Mouse (Mus musculus): ENCODE measurements around the gene Eng. TPM values are rescaled to one million over a fixed set of nuclear protein-coding genes. Genes with fewer than 3 reads are reported as not detected.

Gene Eng
- polyA plus RNA-seq, 1 experiment from 2014 or later: 32.8 TPM

- Histone ChIP-seq H3K4me3 (peak overlapping the region; percentile 71), H3K9me3 (no peaks in the 10 kb centered on the region), H3K9ac (no peak overlapping the region), H3K27me3 (replicated peaks) (no peaks in the 10 kb centered on the region), H3K27ac (no peak overlapping the region), H3K36me3 (replicated peaks) (no peaks in the 10 kb centered on the region), H3K4me1 (peaks cover 27% of the 10 kb centered on the region), H3K4me2 (peak overlapping the region; percentile 90)
- ATAC-seq (replicated peaks): peak; percentile 38
- 10% methylated on average over 25 of the region's 25 CpGs for WGBS
Observed at GRCm38 (mm10) chr2:32608141-32608777, 38.1 kb upstream of the Eng start.

GRCm38 (mm10) chr2:32608778-32609435, 37.5 kb upstream of the Eng start:
- no peak for ATAC-seq (replicated peaks)
- Histone ChIP-seq H3K4me1 (peaks cover 27% of the 10 kb centered on the region), H3K4me2 (peak overlapping the region; percentile 90), H3K27me3 (replicated peaks) (no peaks in the 10 kb centered on the region), H3K27ac (no peak overlapping the region), H3K9me3 (no peaks in the 10 kb centered on the region), H3K9ac (no peak overlapping the region), H3K4me3 (peak overlapping the region; percentile 71; the same call in 1 of the 2 replicates), H3K36me3 (replicated peaks) (no peaks in the 10 kb centered on the region)
- 47% methylated on average over 18 of the region's 18 CpGs for WGBS

DNA sequence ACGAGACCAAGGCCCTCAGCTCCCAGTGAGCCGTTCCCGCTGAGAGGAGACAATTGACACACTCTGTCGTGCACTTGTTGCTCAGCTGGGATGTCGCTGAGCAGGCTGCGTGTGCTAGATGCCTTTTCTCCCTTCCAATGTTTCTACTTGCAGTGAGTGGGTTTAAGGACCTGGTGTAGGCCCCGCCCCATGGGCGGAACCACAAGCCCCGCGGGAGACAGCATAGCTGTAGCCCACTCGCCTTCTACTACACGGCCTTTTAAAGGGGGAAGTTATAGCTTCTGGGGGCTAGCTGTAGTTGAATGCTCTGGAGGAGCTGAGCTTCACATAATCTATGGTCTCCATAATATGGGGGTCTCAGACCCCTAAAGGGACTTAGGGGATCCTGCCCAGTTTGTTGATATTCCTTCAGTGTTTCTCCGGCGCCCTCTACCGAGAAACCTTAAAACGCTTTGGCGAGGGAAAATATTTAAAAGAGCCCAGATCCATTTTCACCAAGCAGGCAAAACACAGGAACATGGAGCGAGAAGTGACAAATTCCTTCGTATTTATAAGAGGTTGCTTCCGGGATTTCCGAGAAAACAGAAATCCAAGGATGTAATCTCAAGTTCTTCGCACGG, 35.7 kb upstream of the Eng start:
- Histone ChIP-seq H3K27ac (no peak overlapping the region), H3K4me3 (peak overlapping the region; percentile 29), H3K4me2 (peak overlapping the region; percentile 44), H3K4me1 (peaks cover 27% of the 10 kb centered on the region), H3K36me3 (replicated peaks) (0 out of 2 replicates have a peak, but pooled peaks cover 4% of the 10 kb centered on the region), H3K27me3 (replicated peaks) (no peaks in the 10 kb centered on the region), H3K9ac (no peak overlapping the region), H3K9me3 (no peaks in the 10 kb centered on the region)
- WGBS: 17% methylated on average over 23 of the region's 23 CpGs
- no peak for ATAC-seq (replicated peaks)

- peaks cover 20% of the 10 kb centered on the region for H3K4me1 ChIP-seq
- H3K27ac ChIP-seq: no peak overlapping the region
- no peak overlapping the region for H3K4me2 ChIP-seq
- H3K36me3 ChIP-seq (replicated peaks): 0 out of 2 replicates have a peak, but pooled peaks cover 4% of the 10 kb centered on the region
- no peaks in the 10 kb centered on the region for H3K27me3 ChIP-seq (replicated peaks)
- no peak overlapping the region for H3K9ac ChIP-seq
- no peak overlapping the region for H3K4me3 ChIP-seq
- no peak for ATAC-seq (replicated peaks)
- H3K9me3 ChIP-seq: no peaks in the 10 kb centered on the region
- WGBS: 69% methylated on average over 26 of the region's 26 CpGs
Observed at GRCm38 (mm10) chr2:32612274-32612673, 34.1 kb upstream of the Eng start.

GRCm38 (mm10) chr2:32617109-32617508, 29.3 kb upstream of the Eng start:
- peaks cover 16% of the 10 kb centered on the region for H3K4me1 ChIP-seq
- no peak for ATAC-seq (replicated peaks)
- H3K27me3 ChIP-seq (replicated peaks): no peaks in the 10 kb centered on the region
- 94% methylated on average over 1 of the region's 1 CpGs for WGBS
- no peak overlapping the region for H3K4me2 ChIP-seq
- no peak overlapping the region for H3K9ac ChIP-seq
- no peak overlapping the region for H3K4me3 ChIP-seq
- H3K36me3 ChIP-seq (replicated peaks): 0 out of 2 replicates have a peak, but pooled peaks cover 4% of the 10 kb centered on the region
- no peak overlapping the region for H3K27ac ChIP-seq
- no peaks in the 10 kb centered on the region for H3K9me3 ChIP-seq

- peaks cover 16% of the 10 kb centered on the region for H3K4me1 ChIP-seq
- 0 out of 2 replicates have a peak, but pooled peaks cover 4% of the 10 kb centered on the region for H3K36me3 ChIP-seq (replicated peaks)
- H3K4me2 ChIP-seq: no peak overlapping the region
- ATAC-seq (replicated peaks): no peak
- no peaks in the 10 kb centered on the region for H3K27me3 ChIP-seq (replicated peaks)
- H3K9ac ChIP-seq: no peak overlapping the region
- WGBS: 95% methylated on average over 4 of the region's 4 CpGs
- no peak overlapping the region for H3K4me3 ChIP-seq
- no peaks in the 10 kb centered on the region for H3K9me3 ChIP-seq
- no peak overlapping the region for H3K27ac ChIP-seq
Observed at GRCm38 (mm10) chr2:32617601-32618000, 28.8 kb upstream of the Eng start.

GRCm38 (mm10) chr2:32618051-32618450, 28.3 kb upstream of the Eng start:
- WGBS: 44% methylated on average over 9 of the region's 9 CpGs
- H3K9me3 ChIP-seq: no peaks in the 10 kb centered on the region
- H3K27ac ChIP-seq: no peak overlapping the region
- peaks cover 16% of the 10 kb centered on the region for H3K4me1 ChIP-seq
- no peak overlapping the region for H3K4me3 ChIP-seq
- no peak overlapping the region for H3K9ac ChIP-seq
- ATAC-seq (replicated peaks): no peak
- 0 out of 2 replicates have a peak, but pooled peaks cover 4% of the 10 kb centered on the region for H3K36me3 ChIP-seq (replicated peaks)
- H3K4me2 ChIP-seq: no peak overlapping the region
- no peaks in the 10 kb centered on the region for H3K27me3 ChIP-seq (replicated peaks)

- Histone ChIP-seq H3K4me2 (no peak overlapping the region), H3K9me3 (no peaks in the 10 kb centered on the region), H3K36me3 (replicated peaks) (no peaks in the 10 kb centered on the region), H3K4me1 (peaks cover 30% of the 10 kb centered on the region), H3K27me3 (replicated peaks) (no peaks in the 10 kb centered on the region), H3K27ac (peak overlapping the region; percentile 21; the same call in 1 of the 2 replicates), H3K4me3 (no peak overlapping the region), H3K9ac (no peak overlapping the region)
- ATAC-seq (replicated peaks): no peak
- 44% methylated on average over 4 of the region's 4 CpGs for WGBS
Observed at GRCm38 (mm10) chr2:32620682-32621516, 25.5 kb upstream of the Eng start.

DNA sequence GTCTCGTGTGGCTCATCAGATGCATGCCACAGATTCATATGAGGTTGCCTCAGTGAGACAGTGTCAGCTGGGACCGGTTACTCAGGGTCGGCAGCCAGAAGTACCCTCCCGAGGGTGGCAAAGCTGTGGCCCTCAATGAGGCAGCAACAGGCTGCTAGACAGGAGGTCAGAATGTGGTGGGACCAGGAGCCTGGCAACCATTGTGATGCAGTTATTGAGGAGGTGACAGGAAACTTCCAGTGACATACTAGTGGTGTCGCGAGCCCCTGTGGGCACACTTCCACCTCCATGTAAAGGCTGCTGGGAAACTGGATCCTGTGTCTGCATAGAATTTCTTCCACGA, 24.9 kb upstream of the Eng start, which contains the start of gene Ak1:
Gene Ak1, plus strand, starts transcription at position 242 of the 343 bp plus-strand sequence.
- no peak within 1 kb of the TSS for H3K9ac ChIP-seq
- WGBS: 39% methylated on average over 7 of the region's 7 CpGs
- no peaks in the 10 kb centered on the region for H3K36me3 ChIP-seq (replicated peaks)
- peaks cover 36% of the 10 kb centered on the region for H3K4me1 ChIP-seq
- no peak within 1 kb of the TSS for H3K4me2 ChIP-seq
- no peak within 1 kb of the TSS for H3K4me3 ChIP-seq
- peak within 1 kb of the TSS; percentile 21; the same call in 1 of the 2 replicates for H3K27ac ChIP-seq
- no peaks in the 10 kb centered on the region for H3K27me3 ChIP-seq (replicated peaks)
- H3K9me3 ChIP-seq: no peaks in the 10 kb centered on the region
- ATAC-seq (replicated peaks): no peak

GRCm38 (mm10) chr2:32624111-32624748, 22.2 kb upstream of the Eng start:
- Histone ChIP-seq H3K4me3 (no peak overlapping the region), H3K9ac (no peak overlapping the region), H3K27ac (no peak overlapping the region), H3K27me3 (replicated peaks) (no peaks in the 10 kb centered on the region), H3K9me3 (no peaks in the 10 kb centered on the region), H3K36me3 (replicated peaks) (no peaks in the 10 kb centered on the region), H3K4me1 (peaks cover 58% of the 10 kb centered on the region), H3K4me2 (no peak overlapping the region)
- 77% methylated on average over 5 of the region's 5 CpGs for WGBS
- ATAC-seq (replicated peaks): no peak

DNA sequence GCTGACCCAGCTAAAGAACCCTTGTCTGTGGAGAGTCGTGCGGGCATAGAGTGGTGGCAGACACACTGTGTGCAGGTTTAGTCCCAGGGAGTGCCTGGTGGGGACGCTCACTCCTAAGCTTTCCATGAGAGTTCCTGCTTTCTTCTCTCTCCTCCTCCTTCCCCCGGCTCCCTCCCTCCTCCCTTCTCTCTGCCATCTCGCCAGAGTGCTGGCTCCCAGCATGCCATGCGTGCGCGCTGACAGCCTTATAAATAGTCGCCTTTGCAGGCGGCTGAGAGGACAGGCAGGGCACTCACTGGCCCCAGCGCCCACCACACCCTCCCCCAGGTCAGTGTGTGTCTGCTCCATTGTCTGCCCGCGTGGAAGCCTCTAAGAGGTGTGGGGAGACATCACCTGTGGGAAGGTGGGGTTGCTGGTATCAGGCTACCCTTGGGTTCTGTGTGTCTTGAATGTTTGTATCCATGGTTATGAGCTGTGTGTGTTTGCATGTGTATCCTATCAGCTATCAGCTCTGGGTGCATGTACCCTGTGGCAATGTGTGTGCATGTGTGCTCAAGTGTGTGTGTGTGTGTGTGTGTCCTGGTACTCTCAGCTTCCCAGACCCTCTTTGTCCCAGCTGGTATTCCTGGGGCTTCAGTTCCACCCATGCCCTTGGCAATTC, 21.1 kb upstream of the Eng start:
- no peaks in the 10 kb centered on the region for H3K9me3 ChIP-seq
- H3K36me3 ChIP-seq (replicated peaks): no peaks in the 10 kb centered on the region
- peak overlapping the region; percentile 43 for H3K9ac ChIP-seq
- under 1% methylated on average over 13 of the region's 13 CpGs for WGBS
- peak; percentile 75 for ATAC-seq (replicated peaks)
- peak overlapping the region; percentile 57 for H3K4me2 ChIP-seq
- peaks cover 65% of the 10 kb centered on the region for H3K4me1 ChIP-seq
- peak overlapping the region; percentile 83 for H3K27ac ChIP-seq
- no peaks in the 10 kb centered on the region for H3K27me3 ChIP-seq (replicated peaks)
- peak overlapping the region; percentile 35 for H3K4me3 ChIP-seq
